Mouse (Mus musculus) heart, embryonic 15.5 days (tissue): Measurements from ENCODE around the gene Bik. TPM values are rescaled to one million over a fixed set of nuclear protein-coding genes. Genes with fewer than 3 reads are reported as not detected.
A peak's percentile ranks its signal among the peaks of the same experiment; 100 is the strongest.

Experiments used
- ATAC-seq: fragments of 200-750 bp; cut with Nextera tagmentation; replicated peaks from 2 replicates; pipeline ENCODE4 v1.8.0; 2017; ENCODE audit warnings: low read depth, moderate TSS enrichment; ENCODE audit not compliant: insufficient number of reproducible peaks, insufficient read depth, low FRiP score
- H3K27ac ChIP-seq: fragments of 300-500 bp; sonication (generic); 2 replicates; pipeline ENCODE4 v1.5.1; 2015; ENCODE audit warnings: mild to moderate bottlenecking, inconsistent platforms
- H3K27me3 ChIP-seq: fragments of 300-500 bp; sonication (generic); 2 replicates; pipeline ENCODE4 v1.6.1; 2015; ENCODE audit warnings: inconsistent platforms
- H3K36me3 ChIP-seq: fragments of 300-500 bp; sonication (generic); 2 replicates; pipeline ENCODE4 v1.6.1; 2015; ENCODE audit warnings: mild to moderate bottlenecking, inconsistent platforms
- H3K4me1 ChIP-seq: fragments of 300-500 bp; sonication (generic); replicated peaks from 2 replicates; pipeline ENCODE4 v1.6.1; 2015; ENCODE audit warnings: inconsistent platforms
- H3K4me2 ChIP-seq: fragments of 300-500 bp; sonication (generic); 2 replicates; pipeline ENCODE4 v1.6.1; 2015; ENCODE audit warnings: inconsistent platforms, mild to moderate bottlenecking, moderate library complexity
- H3K4me3 ChIP-seq: fragments of 300-500 bp; sonication (generic); 2 replicates; pipeline ENCODE4 v1.5.1; 2015; ENCODE audit warnings: mild to moderate bottlenecking, inconsistent platforms
- H3K9ac ChIP-seq: fragments of 300-500 bp; sonication (generic); 2 replicates; pipeline ENCODE4 v1.6.1; 2015; ENCODE audit warnings: mild to moderate bottlenecking, inconsistent platforms
- H3K9me3 ChIP-seq: fragments of 300-500 bp; sonication (generic); replicated peaks from 2 replicates; pipeline ENCODE4 v1.6.1; 2016; ENCODE audit warnings: inconsistent platforms
- WGBS: fragments of 180-500 bp; shearing (Covaris S2); methylation state at CpG from one replicate; pipeline ENCODE4 v1.1.7; 2015; ENCODE audit warnings: mixed read lengths; 5-methylcytosine and 5-hydroxymethylcytosine counted together
- polyA plus RNA-seq: library from polyadenylated mRNA; unstranded; fragments of >200 nt; fragmentation: Nextera tagmentation; extraction: Ambion mirVana; gene quantifications from 2 replicates; pipeline ENCODE4 v1.2.1, GENCODE M21; 2015

The Bik gene
- polyA plus RNA-seq, 1 experiment from 2014 or later: 24.5 TPM

DNA sequence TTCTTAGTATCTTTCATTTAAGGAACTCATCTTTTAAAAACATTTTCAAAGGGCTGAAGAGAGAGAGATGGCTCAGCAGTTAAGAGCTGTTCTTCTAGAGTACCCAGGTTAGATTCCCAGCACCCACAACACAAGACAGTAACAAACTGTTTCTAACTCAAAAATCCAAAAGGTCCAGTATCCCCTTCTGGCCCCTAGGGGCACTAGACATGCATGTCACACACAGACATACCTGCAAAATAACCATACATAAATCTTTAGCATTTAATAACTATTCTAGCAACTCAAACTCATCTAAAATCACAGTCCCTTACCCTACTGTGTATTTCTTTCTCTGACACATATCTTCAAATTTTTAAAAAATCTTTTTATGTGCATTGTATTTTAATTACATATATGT lies 27.2 kb downstream of the Bik start:
- Histone ChIP-seq H3K9ac (no peak overlapping the region), H3K4me3 (no peak overlapping the region), H3K4me2 (no peak overlapping the region), H3K27ac (no peak overlapping the region), H3K9me3 (no peaks in the 10 kb centered on the region), H3K27me3 (no peaks in the 10 kb centered on the region), H3K36me3 (peaks cover 21% of the 10 kb centered on the region), H3K4me1 (peaks cover 13% of the 10 kb centered on the region)
- no peak for ATAC-seq

GRCm38 (mm10) chr15:83555161-83555974 lies 28.7 kb downstream of the Bik start:
- peak overlapping the region; percentile 91 for H3K27ac ChIP-seq
- WGBS: under 1% methylated on average over 66 of the region's 74 CpGs
- H3K4me2 ChIP-seq: peak overlapping the region; percentile 91
- H3K9me3 ChIP-seq: no peaks in the 10 kb centered on the region
- peak overlapping the region; percentile 95 for H3K9ac ChIP-seq
- H3K27me3 ChIP-seq: no peaks in the 10 kb centered on the region
- H3K4me1 ChIP-seq: peaks cover 13% of the 10 kb centered on the region
- peak; percentile 85 for ATAC-seq
- peaks cover 6% of the 10 kb centered on the region; the same call in 1 of the 2 replicates for H3K36me3 ChIP-seq
- H3K4me3 ChIP-seq: peak overlapping the region; percentile 89

- Histone ChIP-seq H3K27ac (no peak overlapping the region), H3K9ac (no peak overlapping the region), H3K27me3 (no peaks in the 10 kb centered on the region), H3K4me3 (no peak overlapping the region), H3K4me2 (no peak overlapping the region), H3K36me3 (no peaks in the 10 kb centered on the region), H3K4me1 (peaks cover 24% of the 10 kb centered on the region), H3K9me3 (no peaks in the 10 kb centered on the region)
- no peak for ATAC-seq
- WGBS: 49% methylated on average over 5 of the region's 5 CpGs
These were observed 34.3 kb downstream of the Bik start for GRCm38 (mm10) chr15:83560941-83561477.

DNA sequence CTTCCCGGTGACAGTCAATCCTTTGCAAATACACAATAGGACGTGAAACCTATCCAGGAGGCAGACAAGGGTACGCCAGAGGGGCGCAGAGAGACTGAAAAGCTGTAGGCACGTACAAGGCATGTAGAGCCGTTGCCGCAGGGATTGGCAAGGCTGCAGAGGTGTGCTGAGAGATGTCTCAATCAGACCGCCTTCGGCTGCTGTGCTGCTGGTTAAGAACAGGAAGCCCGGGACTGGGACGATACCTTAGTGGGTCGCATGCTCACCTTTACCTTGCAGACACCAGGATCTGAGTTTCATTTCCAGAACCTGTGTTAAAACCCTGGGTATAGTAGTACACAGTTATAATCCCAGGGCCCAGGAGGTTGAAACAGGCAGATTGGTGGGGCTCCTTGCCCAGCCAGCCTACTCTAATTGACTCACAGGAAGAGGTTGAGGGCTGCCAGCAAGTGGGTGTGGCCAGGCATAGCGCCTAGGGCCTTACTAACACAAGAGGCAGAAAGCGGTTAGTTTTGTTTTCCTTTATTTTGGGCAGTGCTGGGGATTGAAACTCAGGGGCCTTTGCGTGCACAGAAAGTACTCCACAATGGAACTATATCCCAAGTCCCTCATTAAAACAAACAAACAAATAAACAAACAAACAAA lies 36.1 kb downstream of the Bik start:
- peaks cover 23% of the 10 kb centered on the region for H3K4me1 ChIP-seq
- WGBS: 35% methylated on average over 15 of the region's 15 CpGs
- H3K4me3 ChIP-seq: peak overlapping the region; percentile 65
- peak overlapping the region; percentile 70 for H3K27ac ChIP-seq
- H3K9me3 ChIP-seq: no peaks in the 10 kb centered on the region
- 0 out of 2 replicates have a peak, but pooled peaks have one; percentile 49 for ATAC-seq
- H3K36me3 ChIP-seq: no peaks in the 10 kb centered on the region
- H3K27me3 ChIP-seq: no peaks in the 10 kb centered on the region
- peak overlapping the region; percentile 88 for H3K4me2 ChIP-seq
- peak overlapping the region; percentile 66; the same call in 1 of the 2 replicates for H3K9ac ChIP-seq

DNA sequence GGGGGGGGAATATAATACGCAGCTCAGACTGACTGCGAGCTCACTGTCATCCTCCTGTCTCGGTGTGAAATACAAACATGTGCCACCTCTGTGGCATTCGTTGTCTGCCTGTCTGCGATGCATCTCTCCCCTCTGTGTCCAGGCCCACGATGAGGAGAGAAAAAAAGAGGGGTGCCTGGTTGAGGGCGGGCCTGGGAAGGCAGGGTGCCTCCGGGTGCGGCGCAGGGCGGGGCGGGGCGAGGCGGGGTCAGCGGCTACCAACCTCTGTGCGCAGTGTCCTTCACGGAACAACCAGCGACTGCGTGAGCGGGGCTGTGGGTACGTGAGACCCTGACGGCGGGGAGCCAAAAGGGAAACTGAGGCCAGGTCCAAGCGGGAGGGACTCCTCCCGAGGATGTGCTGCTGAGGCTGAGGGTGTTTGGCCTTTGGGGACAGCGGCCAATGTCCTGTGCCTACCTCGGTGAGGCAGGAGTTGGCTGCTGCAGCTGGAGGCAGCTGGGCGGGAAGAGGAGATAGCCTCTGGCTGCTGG lies 36.7 kb downstream of the Bik start, which contains the start of the genes Tspo and Mcat:
Tspo (plus strand) TSS at position 266 of the 530 bp plus-strand sequence.
Mcat (minus strand) TSS at position 461 of the 530 bp plus-strand sequence.
- Histone ChIP-seq H3K27me3 (no peaks in the 10 kb centered on the region), H3K9me3 (no peaks in the 10 kb centered on the region), H3K9ac (peak within 1 kb of the TSS; percentile 66), H3K4me2 (peak within 1 kb of the TSS; percentile 88), H3K27ac (peak within 1 kb of the TSS; percentile 70), H3K4me3 (peak within 1 kb of the TSS; percentile 65), H3K4me1 (peaks cover 23% of the 10 kb centered on the region), H3K36me3 (no peaks in the 10 kb centered on the region)
- under 1% methylated on average over 28 of the region's 28 CpGs for WGBS
- peak; percentile 45; the same call in 1 of the 2 replicates for ATAC-seq

DNA sequence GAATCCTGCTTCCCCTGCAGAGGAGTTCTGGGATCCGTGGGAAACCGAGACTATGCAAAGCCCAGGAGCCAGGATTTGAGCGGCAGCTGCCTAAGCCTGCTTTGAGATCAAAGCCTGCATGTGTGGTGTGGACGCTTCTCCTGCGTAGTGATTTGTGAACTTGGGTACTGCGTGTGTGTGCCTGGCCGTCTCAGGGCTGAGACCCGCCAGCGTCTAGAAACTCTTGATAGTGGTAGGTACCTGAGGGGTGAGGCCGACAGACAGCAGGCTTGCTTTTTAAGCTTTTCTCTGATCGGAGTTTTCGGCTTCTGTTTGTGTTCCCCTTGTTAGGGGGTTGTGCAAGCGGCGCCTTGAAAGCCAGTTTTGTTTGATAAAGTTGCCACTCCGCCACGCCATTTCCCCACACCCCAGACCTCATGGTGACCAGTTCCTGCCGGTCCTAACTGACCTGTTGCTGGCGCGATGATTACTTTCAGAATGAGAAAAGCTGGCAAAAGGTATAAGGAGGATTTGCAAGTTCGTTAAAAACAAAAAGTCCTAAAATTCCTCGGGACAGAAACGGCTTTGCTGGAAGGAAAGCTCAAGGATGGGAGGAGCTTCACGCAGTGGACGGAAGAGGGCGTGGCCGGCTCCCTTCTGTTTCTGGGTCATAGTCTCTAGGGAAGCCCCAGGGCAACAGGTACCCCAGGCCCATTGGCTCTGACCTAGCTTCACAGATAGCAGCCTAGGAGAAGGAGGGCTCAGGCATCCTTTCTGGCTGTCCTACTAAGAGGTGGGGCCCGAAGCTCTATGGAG lies 37.4 kb downstream of the Bik start:
- ATAC-seq: peak; percentile 48
- peak overlapping the region; percentile 66 for H3K9ac ChIP-seq
- H3K4me1 ChIP-seq: peaks cover 23% of the 10 kb centered on the region
- H3K36me3 ChIP-seq: no peaks in the 10 kb centered on the region
- 2% methylated on average over 27 of the region's 27 CpGs for WGBS
- peak overlapping the region; percentile 65 for H3K4me3 ChIP-seq
- H3K4me2 ChIP-seq: peak overlapping the region; percentile 88
- H3K27me3 ChIP-seq: no peaks in the 10 kb centered on the region
- no peaks in the 10 kb centered on the region for H3K9me3 ChIP-seq
- peak overlapping the region; percentile 70 for H3K27ac ChIP-seq

DNA sequence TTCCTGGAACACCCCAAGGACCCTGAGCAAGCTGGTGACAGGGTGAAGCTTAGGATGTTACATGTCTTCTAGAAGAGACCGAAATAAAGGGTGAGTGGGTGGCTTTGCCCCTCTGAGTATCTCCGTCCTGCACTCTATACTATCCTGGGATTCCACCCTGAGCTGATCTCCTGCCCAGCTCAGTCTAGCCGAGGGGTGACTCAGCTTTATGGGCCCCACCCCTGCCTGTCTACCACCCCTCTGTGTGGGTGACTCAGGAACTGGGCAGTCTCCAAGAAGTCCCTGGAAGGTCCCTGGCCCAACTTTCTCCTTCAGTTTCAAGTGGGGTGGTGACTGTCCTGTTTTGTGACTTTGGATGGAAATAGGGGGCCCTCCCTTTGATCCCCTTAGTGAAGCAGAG lies 38.8 kb downstream of the Bik start:
- Histone ChIP-seq H3K4me1 (peaks cover 26% of the 10 kb centered on the region), H3K36me3 (no peaks in the 10 kb centered on the region), H3K4me2 (no peak overlapping the region), H3K4me3 (no peak overlapping the region), H3K9ac (no peak overlapping the region), H3K9me3 (no peaks in the 10 kb centered on the region), H3K27me3 (no peaks in the 10 kb centered on the region), H3K27ac (no peak overlapping the region)
- ATAC-seq: no peak
- WGBS: 65% methylated on average over 3 of the region's 3 CpGs

DNA sequence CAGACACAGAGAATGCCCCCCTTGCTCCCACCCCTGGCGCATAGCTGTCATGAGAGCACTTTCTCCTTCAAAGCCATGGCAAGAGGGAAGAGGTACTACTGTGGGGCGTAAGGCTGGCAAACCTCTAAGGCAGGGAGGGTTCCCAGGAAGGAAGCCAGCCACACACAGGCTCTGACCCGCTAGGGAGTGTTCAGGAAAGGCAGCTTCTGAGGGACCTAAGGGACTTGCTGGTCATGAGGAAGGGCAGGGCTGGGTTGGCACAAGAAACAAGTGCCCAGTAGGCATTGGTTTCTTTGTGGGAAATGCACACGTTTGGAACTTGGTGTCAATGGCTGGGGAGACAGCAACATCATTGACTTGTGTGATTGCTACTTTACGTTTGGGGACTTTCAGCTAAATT lies 39.3 kb downstream of the Bik start:
- Histone ChIP-seq H3K4me3 (no peak overlapping the region), H3K4me2 (no peak overlapping the region)
- no peak for ATAC-seq

DNA sequence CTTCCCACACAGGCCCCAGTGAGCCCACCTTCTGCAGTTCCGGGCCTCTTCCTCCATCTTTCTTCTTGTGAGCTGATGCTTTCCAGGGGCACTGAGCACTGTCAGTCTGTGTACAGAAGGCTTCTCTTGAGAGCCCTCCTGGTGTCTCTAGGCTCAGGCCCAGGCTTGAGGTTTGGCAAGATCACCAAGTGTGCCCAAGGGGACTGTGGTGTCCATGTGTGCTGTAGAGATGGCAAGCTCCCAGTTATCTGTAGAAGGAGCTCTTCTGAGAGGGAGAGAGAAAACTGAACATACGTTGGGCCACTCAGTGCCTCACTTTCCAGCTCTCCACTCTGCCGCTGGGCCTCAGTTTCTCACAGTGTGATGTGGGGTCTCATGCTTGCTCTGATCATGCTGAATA lies 41.1 kb downstream of the Bik start:
- 86% methylated on average over 3 of the region's 3 CpGs for WGBS
- Histone ChIP-seq H3K4me3 (no peak overlapping the region), H3K27ac (no peak overlapping the region), H3K27me3 (no peaks in the 10 kb centered on the region), H3K9me3 (no peaks in the 10 kb centered on the region), H3K4me1 (peaks cover 24% of the 10 kb centered on the region), H3K4me2 (no peak overlapping the region), H3K36me3 (peaks cover 5% of the 10 kb centered on the region; the same call in 1 of the 2 replicates), H3K9ac (no peak overlapping the region)
- no peak for ATAC-seq

More for the DNA sequence above, 39.3 kb downstream of the Bik start:
- H3K9me3 ChIP-seq: no peaks in the 10 kb centered on the region
- H3K27ac ChIP-seq: no peak overlapping the region
- WGBS: 74% methylated on average over 5 of the region's 5 CpGs
- no peak overlapping the region for H3K9ac ChIP-seq
- H3K27me3 ChIP-seq: no peaks in the 10 kb centered on the region
- no peaks in the 10 kb centered on the region for H3K36me3 ChIP-seq
- H3K4me1 ChIP-seq: peaks cover 26% of the 10 kb centered on the region

GRCm38 (mm10) chr15:83568544-83568943 lies 41.9 kb downstream of the Bik start:
- 93% methylated on average over 5 of the region's 5 CpGs for WGBS
- no peaks in the 10 kb centered on the region for H3K27me3 ChIP-seq

More at GRCm38 (mm10) chr15:83568544-83568943, 41.9 kb downstream of the Bik start:
- Histone ChIP-seq H3K4me1 (peaks cover 16% of the 10 kb centered on the region), H3K4me3 (no peak overlapping the region), H3K9me3 (no peaks in the 10 kb centered on the region), H3K4me2 (no peak overlapping the region), H3K9ac (no peak overlapping the region), H3K27ac (no peak overlapping the region), H3K36me3 (peaks cover 5% of the 10 kb centered on the region; the same call in 1 of the 2 replicates)
- no peak for ATAC-seq
